Mouse (Mus musculus): ENCODE data around the gene Sidt1.
"Not testable (repeated sequence)": the region's sequence is repeated elsewhere in the genome, so short reads cannot be mapped to it uniquely, and the experiment has no call there.

The Sidt1 gene

DNA sequence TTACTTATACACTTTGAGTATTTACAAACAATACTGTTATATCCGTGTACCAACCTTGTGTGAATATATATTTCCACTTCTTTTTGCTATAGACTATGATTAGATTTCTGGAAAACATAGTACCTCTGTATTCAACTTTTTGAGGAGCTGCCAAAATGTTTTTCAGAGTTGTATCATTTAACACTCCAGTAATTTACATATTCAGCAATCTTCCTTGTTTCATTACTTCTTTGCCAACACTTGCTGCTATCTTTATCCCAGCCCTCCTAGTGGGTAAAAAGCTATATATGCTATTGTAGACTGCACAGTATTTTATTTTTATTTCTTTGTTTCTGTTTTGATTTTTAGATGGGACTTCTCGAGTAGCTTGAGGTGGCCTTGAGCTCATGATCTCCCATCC, 29.2 kb downstream of the Sidt1 start:
- DNase-seq (ENCODE audit: low spot score in 2 of 2), result no peak

DNA sequence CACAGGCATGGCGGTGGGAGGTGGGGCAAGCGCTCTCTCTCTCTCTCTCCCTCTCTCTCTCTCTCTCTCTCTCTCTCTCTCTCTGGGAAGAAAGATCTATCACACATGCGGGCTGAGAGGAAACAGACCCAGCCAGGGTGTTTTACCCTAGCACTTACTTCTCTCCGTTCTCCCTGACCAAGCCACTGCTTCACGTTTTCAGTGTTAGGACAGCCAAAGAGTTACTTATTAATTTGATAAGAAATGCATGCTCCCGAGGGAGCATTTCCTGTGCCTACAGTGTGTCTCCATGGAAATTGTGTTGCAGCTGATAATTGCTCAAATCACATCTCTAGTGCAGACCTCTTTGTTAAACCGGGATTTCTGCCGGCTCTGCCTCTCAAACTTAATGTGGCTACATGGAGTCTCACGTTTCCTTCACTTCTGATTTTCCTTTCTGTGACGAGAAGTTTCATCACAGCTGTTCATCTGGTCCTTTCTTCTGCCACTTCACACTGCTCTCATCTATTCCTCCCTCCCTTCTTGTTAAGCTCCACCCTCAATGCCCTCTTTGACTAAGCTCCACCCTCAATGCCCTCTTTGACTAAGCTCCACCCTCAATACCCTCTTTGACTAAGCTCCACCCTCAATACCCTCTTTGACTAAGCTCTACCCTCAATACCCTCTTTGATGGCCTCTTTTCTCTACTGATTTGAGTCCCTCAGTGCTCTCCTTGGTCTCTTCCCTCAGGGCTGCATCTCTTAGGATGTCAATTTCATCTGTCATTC, 30.7 kb downstream of the Sidt1 start:
- no peak for DNase-seq (ENCODE audit: low spot score in 2 of 2)

DNA sequence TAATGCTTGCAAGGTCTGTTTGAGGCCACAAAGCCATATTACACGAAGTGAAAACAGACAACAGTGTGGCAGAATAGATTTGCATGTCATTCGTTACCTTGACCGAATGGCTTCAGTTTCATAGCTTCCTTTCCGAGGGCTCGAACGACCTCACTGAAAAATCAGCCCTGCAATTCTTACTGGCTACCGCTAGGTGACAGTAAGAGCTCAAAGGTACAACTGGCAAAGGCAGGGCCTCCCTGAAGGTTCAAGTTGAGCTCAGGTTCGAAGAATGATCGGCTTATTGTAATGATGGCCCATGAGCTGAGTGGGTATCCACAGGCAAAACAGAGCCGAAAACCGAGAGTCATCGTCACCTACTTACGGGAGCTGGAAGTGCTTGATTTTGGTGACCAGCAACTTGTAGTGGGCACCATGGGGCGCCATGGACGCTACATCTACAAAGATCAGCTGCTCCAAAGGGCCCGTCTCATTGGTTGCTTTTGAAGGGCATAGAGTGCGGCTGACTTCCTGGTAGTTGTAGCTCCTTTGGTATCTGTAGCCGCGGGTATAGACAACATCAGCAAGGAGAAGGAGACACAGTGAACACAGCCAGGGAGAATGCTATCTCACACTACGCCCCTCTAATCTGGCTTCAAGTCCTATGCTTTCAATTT, 33.4 kb downstream of the Sidt1 start:
- no peak for DNase-seq (ENCODE audit: low spot score in 2 of 2)

DNA sequence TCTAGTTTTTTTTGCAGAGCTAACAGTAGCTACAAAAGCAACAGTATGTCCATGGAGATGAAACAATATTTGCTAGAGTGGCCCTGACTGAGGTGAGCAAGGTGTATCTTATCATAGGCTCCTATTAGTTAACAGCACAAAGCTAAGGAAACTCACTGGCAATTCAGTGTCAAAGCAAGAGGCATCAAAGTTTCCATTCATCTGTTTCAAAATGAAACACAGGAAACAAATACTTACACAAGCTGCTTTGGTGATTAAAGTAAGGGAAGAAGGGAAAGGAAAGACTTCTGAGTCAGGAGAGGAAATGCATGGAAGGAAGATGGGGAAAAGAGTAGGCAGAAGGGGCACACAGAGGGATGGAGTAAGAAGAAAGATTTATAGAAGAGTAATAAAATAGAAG, 39.0 kb downstream of the Sidt1 start:
- DNase-seq (ENCODE audit: low spot score in 2 of 2), result no peak

DNA sequence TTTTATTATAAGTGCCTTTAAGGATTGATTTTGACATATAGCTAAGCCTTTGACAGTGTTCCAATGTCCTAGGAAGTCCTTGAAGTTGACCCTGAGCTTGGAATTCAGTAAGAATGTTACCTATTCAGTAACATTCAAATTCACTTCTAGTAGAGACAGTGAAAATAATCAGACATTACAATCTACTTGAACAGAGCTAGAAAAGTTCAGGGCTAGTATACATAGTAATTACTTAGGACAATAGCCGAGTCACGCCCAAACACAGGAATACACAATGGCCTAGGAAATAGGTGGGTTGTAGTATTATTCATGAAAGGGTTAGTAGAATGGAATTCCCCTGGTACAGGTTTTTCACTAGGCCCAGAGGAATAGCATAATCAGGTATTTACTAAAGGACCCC, 40.3 kb downstream of the Sidt1 start:
- not testable (repeated sequence) for DNase-seq (ENCODE audit: low spot score in 2 of 2)

DNA sequence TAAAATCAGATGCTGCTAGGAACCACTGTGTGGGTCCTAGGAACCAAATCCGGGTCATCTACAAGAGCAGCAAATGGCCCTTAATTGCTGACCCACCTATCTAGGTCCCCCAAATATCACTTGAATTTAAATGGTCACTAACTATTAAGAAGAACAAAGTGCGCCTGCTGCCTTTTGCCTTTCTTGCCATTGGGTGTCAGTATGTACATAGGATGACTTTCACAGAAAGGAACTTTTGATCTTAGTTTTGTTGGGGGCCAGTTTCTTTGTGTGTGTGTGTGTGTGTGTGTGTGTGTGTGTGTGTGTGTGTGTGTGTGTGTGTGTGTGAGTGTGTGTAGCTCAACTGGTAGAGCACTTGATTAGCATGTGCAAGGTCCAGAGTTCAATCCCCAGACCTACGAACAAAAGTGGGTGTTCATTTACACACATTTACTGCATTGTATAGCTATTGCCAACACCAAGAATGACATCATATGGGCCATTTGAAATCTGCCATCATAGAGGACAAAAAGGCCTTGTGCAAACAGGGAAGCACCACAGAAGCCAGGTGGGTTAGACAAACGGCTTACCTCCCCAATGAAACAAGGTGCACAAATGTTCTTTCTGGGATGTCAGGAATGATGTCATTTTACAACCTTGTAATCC, 43.9 kb downstream of the Sidt1 start:
- no peak for DNase-seq (ENCODE audit: low spot score in 2 of 2)

DNA sequence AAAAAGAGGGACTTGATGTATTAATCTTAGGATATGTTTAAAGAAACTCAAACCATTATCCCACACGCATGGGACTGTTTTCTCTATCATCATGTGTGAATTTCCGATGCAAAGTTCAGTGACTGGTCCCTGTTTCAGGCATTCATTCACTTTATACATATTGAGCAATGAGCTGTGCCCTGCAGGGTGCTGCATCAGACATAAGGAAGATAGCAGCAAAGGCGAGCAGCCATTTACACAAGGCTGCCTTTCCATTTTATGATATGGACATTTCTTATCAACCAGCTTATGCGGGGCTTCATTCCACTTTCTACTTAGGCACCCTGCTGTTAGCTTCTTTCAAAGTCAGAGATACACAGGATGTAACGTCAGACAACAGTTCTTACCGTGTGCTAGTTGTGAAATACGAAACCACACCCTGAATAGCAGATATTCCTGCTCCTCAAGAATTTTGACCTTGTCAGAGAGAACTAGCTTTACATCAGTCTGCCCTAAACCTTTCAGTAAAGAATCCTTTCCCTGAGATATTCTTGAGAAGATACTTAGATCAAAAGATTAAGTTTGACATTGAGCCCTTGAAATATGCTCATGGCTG, 45.5 kb downstream of the Sidt1 start:
- no peak for DNase-seq (ENCODE audit: low spot score in 2 of 2)

DNA sequence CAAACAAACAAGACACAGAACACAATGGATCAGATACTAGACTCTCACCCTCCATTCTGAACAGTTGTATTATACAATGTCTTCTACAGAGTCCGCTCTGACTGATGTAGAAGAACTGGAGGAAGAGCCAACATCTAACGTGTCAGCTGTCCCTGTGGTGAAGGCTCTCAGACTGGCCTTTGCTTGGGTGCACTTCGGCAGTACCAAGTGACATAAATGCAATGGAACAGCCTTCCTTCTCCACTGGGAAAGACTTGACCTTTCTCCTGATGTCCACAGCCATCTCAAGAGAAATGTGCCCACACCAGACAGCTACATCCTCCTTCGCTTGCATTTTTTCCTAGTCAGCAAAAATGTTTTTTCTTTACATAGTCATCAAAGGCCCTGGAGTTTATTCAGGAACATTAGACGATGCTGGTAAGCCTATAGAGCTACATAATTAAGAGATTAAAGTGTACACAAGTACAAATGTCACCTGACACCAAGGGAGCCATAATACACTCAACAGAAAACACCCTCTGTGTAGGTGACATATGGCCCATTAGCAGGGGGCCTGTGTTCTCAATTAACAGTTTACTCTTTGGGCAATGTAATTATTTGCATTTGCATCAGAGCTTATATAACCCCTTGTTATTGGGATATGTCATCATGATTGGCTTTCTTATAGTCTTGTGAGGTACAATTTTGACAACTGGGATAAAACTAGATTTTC, 50.2 kb downstream of the Sidt1 start:
- no peak for DNase-seq (ENCODE audit: low spot score in 2 of 2)

DNA sequence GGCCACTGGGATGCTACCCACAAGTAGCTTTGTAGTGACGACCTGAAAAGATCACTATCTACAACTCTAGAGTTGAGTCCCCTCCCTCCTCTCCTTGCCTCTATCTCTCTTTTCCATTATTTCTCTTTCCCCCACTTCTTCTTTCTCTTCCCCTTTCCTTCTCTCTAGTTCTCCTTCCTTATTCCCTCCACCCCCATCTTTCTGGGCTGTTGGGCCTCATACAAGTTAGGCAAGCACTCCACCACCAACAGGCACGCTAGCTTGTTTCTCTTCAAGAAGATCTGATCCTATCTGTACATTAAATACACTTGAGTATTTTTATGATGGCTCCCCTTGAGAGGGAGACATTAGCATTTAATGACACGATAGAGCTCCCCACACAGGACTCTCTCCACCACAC, 51.0 kb downstream of the Sidt1 start:
- no peak for DNase-seq (ENCODE audit: low spot score in 2 of 2)

DNA sequence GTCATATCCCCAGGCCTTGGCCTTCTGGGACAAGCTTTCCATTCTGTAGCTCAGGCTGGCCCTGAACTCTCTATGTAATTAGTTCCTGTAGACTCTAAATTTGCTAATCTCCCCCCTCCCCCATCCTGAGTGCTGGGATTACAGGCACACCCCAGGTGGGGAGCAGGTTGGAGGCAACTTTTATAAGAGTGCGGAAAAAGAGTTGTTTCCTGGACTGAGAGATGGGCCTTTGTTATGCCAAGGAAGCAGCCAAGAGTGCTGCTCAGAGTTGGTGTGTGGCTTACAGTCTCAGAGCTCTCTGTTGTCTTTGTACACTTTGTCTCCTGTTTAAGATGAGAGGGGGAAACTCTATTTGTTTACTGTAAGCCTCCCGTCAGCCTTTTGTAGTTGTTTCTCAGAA, 52.2 kb downstream of the Sidt1 start:
- no peak for DNase-seq (ENCODE audit: low spot score in 2 of 2)

DNA sequence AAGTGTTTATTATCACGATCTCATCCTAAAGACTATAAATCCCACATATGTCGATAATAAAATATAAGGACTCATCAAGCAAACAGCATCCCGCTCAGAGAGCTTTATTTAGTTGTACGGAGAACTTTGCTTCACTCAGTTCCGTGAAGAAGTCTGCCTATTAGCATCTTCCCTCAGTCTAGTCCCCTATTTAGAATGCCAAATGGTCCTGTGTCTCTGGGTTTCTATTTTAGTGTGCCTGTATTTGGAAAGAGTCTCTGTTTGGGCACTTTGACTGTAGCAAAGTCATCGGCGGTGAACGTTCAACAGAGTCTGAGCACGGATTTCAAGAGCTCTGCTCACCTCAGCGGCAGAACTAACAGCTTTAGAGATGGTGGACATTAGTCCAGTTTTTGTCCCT, 55.8 kb downstream of the Sidt1 start:
- no peak for DNase-seq (ENCODE audit: low spot score in 2 of 2)

DNA sequence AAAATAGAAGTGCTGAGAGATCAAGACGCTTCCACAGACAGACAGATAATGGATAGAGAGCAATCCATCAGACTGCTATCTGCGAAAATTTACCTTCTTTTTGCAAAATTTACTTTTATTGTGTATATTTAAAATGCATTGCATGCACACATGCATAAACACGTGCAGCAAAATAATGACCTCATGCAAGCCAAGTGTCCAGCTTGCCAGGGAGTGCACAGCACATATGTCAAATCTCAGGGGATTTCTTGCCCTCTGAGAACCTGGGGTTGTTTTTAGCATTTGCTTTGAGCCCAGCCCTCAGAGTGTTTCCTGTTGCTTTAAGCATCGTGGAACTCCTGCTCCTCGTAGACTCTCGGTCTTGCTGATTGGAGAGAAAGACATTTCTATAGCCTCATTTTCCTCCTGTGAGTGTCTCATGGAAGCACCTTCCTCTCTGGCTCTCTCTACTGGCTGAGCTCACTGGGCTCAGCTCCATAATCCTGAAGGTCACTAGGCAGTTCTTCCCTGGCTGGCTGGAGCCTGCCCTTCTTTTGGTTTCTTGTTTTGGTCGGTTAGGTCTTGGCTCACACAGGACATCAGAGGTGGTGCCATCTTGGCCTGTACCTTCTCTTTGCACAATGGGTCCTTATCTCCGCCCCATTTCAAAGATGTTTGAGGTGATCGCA, 61.5 kb downstream of the Sidt1 start:
- DNase-seq (ENCODE audit: low spot score in 2 of 2), result no peak

DNA sequence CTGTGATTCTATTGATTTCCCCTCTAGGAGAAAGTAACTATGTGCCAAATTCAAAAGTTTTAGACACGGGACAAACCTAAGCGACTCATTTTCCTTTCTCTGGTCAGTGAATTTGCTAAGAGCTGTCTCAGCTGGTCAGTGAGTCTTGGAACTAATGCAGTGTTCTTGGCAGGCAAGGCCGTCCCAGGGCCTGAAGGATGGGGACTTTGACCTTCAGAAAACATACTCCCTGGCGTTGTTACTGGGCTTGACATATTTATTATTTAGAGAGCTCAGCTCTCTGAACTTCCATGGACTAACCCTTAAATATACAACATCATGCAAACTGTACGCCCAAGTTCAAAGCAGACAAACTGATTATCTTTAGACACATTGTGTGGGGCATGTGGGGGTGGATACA, 62.4 kb downstream of the Sidt1 start:
- peak in 1 of 2 experiments; percentile 26 for DNase-seq (ENCODE audit: low spot score in 2 of 2)

DNA sequence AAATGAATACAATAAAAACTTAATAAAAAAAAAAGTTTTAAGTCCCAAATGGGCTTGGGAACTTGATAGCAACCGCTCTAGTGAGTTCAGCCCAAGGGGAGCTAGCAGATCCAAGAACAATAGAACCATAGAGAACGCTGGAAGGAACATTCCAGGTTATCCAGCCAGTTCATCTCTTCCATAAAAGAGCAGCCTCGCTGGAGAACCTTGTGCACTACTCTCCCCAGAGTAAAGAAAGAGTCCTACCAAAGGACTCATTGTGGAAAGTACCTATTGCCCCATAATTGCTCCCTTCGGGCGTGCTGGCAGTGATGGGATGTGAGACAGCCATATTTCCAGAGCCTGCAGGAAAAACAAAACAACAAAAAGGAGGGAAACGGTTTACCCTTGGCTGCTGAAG, 63.4 kb downstream of the Sidt1 start:
- no peak for DNase-seq (ENCODE audit: low spot score in 2 of 2)

DNA sequence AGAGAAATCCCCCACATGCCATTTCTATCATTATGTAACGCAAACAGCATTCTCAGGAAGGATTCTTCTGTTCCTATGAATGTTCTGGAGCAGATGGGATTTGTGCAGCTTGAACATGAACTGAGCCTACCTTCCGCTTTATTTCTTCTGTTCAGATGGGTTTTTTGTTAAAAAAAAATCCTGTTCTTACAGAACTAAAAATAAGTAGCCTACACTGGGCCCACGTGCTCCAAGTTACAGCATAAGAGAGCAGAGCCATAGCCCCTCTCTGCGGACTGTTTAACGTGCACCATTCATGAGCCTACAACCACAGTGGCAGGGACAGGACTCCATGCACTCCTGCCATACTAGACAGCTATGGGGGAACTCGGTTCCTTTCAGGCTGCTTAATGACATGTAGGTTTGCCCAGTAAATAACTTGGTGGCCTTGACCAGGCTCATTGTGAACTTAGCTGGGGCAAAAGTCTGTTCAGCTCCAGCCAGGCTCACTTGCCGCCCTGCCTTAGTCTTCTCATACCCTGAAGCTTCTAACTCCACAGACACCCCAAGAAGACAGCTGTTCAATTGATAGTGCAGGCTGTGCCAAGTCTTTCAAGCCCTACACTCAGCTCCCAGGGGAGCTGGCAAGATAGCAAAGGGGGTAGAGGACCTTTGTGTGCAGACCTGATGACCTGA, 64.3 kb downstream of the Sidt1 start:
- DNase-seq (ENCODE audit: low spot score in 2 of 2), result no peak

DNA sequence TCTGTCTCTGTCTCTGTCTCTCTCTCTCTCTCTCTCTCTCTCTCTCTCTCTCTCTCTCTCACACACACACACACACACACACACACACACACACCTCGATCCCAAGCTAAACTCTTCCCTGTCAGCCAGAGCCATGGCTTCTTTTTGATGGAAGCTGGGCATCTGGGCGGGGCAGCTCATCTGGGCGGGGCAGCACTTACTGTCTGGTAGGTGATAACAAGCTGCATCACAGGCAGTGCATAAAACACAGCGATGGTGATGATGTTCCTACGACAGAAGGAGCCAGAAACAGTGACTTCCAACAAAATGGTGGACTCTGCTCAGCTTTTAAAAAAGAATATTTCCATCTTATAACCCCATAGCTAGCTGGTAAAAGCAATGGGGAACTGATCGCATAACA, 67.4 kb downstream of the Sidt1 start:
- DNase-seq (ENCODE audit: low spot score in 2 of 2), result no peak

DNA sequence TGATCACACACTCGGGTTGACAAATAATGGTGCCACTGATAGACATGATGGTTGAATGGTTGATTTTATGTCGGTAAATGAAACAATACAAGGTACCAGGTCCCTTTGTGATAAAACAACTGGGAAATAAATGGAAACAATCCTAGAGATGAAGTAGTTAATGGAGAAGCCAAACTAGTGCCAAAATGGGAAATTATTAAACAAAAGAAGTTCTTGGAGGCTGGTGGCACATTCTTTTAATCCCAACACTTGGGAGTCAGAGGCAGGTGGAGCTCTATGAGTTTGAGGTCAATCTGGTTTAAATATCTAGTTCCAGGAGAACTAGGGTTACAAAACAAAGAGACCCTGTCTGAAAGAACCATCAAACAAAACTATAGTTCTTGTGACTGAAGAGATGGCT, 68.1 kb downstream of the Sidt1 start:
- no peak for DNase-seq (ENCODE audit: low spot score in 2 of 2)

DNA sequence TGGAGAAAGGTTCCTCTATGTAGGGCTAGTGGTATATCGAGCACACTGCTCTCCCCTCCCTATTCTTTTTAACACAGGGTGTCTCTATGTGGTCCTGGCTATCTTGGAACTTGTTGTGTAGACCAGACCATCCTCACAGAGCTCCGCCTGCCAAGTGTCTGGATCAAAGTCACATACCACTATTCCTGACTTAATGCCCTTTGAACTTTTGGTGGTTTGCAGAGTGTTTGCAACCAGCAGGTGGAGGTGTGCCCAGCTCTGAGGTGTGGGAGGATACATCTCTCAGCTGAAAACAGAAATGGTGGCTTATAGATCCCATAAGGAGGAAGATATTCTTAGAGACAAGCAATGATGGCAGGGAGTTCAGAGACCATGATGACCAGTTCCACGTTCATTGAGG, 75.5 kb downstream of the Sidt1 start:
- DNase-seq (ENCODE audit: low spot score in 2 of 2), result no peak

DNA sequence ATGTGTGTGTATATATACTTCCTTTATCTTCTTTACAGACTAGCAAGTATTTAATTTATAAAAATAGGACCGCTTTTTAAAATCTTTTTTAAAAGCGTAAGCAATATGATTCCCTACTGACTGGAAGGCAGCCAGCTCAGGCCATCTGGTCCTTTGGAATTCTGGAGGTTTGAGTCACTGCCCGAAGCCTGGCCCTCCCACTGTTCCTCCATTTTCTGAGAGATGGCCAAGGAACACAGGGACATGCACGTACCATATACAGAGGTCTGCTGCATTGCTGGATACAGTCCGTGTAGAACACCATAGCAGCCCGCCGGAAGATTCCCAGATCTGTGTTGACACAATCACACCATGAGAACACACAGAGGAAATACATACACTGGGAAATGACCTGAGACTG, 78.3 kb downstream of the Sidt1 start:
- DNase-seq (ENCODE audit: low spot score in 2 of 2), result no peak

DNA sequence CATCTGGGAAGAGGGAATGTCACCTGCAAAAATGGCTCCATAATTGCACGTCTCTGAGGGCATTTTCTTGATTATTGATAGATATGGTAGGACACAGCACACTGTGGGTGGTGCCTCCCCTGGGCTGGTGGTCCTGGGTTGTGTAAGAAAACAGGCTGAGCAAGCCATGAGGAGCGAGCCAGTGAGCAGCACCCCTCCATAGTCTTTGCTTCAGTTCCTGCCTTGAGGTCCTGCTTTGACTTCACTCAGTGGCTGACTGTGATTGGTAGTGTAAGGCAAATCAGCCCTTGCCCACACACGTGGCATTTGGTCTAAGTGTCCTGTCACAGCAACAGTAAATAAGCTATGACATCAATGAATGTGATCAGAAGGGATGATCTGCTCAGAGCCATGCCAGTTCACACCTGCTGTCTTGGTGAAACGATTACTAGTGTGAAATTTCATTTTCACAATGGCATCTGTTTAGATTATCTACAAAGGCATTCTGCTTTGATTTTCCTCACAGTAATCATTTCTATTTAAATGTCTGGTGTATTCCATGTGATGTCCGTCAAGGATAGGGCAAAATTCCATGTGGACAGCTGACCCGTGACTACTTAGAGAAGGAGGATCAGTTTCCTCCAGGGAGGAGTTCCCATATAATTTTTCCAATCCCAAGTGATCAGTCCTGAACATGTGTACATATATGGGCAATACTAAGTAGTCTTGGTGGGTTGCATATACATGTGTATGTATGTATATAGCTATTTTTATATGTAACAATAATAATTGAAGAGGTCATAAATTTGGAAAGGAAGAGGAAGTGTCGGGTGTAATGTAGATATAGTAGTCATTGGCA, 79.0 kb downstream of the Sidt1 start:
- no peak for DNase-seq (ENCODE audit: low spot score in 2 of 2)
